Mouse (Mus musculus): ENCODE data around the gene Ccdc157. TPM values are rescaled to one million over a fixed set of nuclear protein-coding genes. Genes with fewer than 3 reads are reported as not detected.
A peak's percentile ranks its signal among the peaks of the same experiment; 100 is the strongest.

The Ccdc157 gene
- total RNA-seq, 2 experiments from 2014 or later = 12.2 to 12.8 TPM

- no peak overlapping the region for H3K27ac ChIP-seq
- H3K4me3 ChIP-seq = no peak overlapping the region
- no peak for DNase-seq (ENCODE audit: low spot score in 2 of 2)
- TF ChIP-seq CTCF (conservative IDR thresholded peaks at IDR 0.05) = no peak
Observed at GRCm38 (mm10) chr11:4164701-4165100, 4.6 kb upstream of the Ccdc157 start.

- DNase-seq (ENCODE audit: low spot score in 2 of 2) = no peak
- no peak for TF ChIP-seq CTCF (conservative IDR thresholded peaks at IDR 0.05)
- H3K27ac ChIP-seq = peak overlapping the region; percentile 99
- H3K4me3 ChIP-seq = peak overlapping the region; percentile 71
Observed at GRCm38 (mm10) chr11:4160758-4161480, 826 bp upstream of the Ccdc157 start.

GRCm38 (mm10) chr11:4158676-4159075, 1.4 kb downstream of the Ccdc157 start:
- no peak for TF ChIP-seq CTCF (conservative IDR thresholded peaks at IDR 0.05)
- Histone ChIP-seq H3K27ac (no peak overlapping the region), H3K4me3 (no peak overlapping the region)
- DNase-seq (ENCODE audit: low spot score in 2 of 2) = no peak

- no peak overlapping the region for H3K27ac ChIP-seq
- H3K4me3 ChIP-seq = no peak overlapping the region
- DNase-seq (ENCODE audit: low spot score in 2 of 2) = no peak
- no peak for TF ChIP-seq CTCF (conservative IDR thresholded peaks at IDR 0.05)
Observed at GRCm38 (mm10) chr11:4155641-4156040, 4.5 kb downstream of the Ccdc157 start.

- no peak for DNase-seq (ENCODE audit: low spot score in 2 of 2)
Observed at GRCm38 (mm10) chr11:4153694-4154093, 6.4 kb downstream of the Ccdc157 start.

GRCm38 (mm10) chr11:4149886-4150285, 10.2 kb downstream of the Ccdc157 start:
- no peak for DNase-seq (ENCODE audit: low spot score in 2 of 2)
- Histone ChIP-seq H3K27ac (no peak overlapping the region), H3K4me3 (no peak overlapping the region)
- TF ChIP-seq CTCF (conservative IDR thresholded peaks at IDR 0.05) = no peak

More at GRCm38 (mm10) chr11:4153694-4154093, 6.4 kb downstream of the Ccdc157 start:
- H3K27ac ChIP-seq = no peak overlapping the region
- no peak overlapping the region for H3K4me3 ChIP-seq
- no peak for TF ChIP-seq CTCF (conservative IDR thresholded peaks at IDR 0.05)

- DNase-seq (ENCODE audit: low spot score in 2 of 2) = no peak
- Histone ChIP-seq H3K27ac (no peak overlapping the region; the same call in 1 of the 2 replicates), H3K4me3 (no peak overlapping the region)
- no peak for TF ChIP-seq CTCF (conservative IDR thresholded peaks at IDR 0.05)
Observed at GRCm38 (mm10) chr11:4148536-4149156, 11.4 kb downstream of the Ccdc157 start.

GRCm38 (mm10) chr11:4148120-4148519, 12.0 kb downstream of the Ccdc157 start:
- no peak for TF ChIP-seq CTCF (conservative IDR thresholded peaks at IDR 0.05)
- no peak overlapping the region for H3K4me3 ChIP-seq
- DNase-seq (ENCODE audit: low spot score in 2 of 2) = no peak
- H3K27ac ChIP-seq = peak overlapping the region; percentile 23; the same call in 1 of the 2 replicates

- Histone ChIP-seq H3K4me3 (no peak overlapping the region), H3K27ac (no peak overlapping the region)
- DNase-seq (ENCODE audit: low spot score in 2 of 2) = no peak
- TF ChIP-seq CTCF (conservative IDR thresholded peaks at IDR 0.05) = no peak
Observed at GRCm38 (mm10) chr11:4147098-4147497, 13.0 kb downstream of the Ccdc157 start.

GRCm38 (mm10) chr11:4146381-4146780, 13.7 kb downstream of the Ccdc157 start:
- no peak for TF ChIP-seq CTCF (conservative IDR thresholded peaks at IDR 0.05)
- no peak overlapping the region for H3K4me3 ChIP-seq
- no peak for DNase-seq (ENCODE audit: low spot score in 2 of 2)
- no peak overlapping the region for H3K27ac ChIP-seq

- Histone ChIP-seq H3K27ac (no peak overlapping the region; the same call in 1 of the 2 replicates), H3K4me3 (no peak overlapping the region)
- no peak for DNase-seq (ENCODE audit: low spot score in 2 of 2)
- no peak for TF ChIP-seq CTCF (conservative IDR thresholded peaks at IDR 0.05)
Observed at GRCm38 (mm10) chr11:4143281-4144062, 16.6 kb downstream of the Ccdc157 start.

GRCm38 (mm10) chr11:4142352-4142751, 17.7 kb downstream of the Ccdc157 start:
- Histone ChIP-seq H3K4me3 (no peak overlapping the region), H3K27ac (no peak overlapping the region)
- DNase-seq (ENCODE audit: low spot score in 2 of 2) = no peak
- TF ChIP-seq CTCF (conservative IDR thresholded peaks at IDR 0.05) = no peak

GRCm38 (mm10) chr11:4141505-4141904, 18.6 kb downstream of the Ccdc157 start:
- no peak for TF ChIP-seq CTCF (conservative IDR thresholded peaks at IDR 0.05)
- no peak overlapping the region for H3K4me3 ChIP-seq
- no peak for DNase-seq (ENCODE audit: low spot score in 2 of 2)
- H3K27ac ChIP-seq = no peak overlapping the region

All from layer of hippocampus, adult 2 months (tissue).